Mouse (Mus musculus) layer of hippocampus, postnatal 25 days (tissue): ENCODE data around the gene Tob1. TPM values are rescaled to one million over a fixed set of nuclear protein-coding genes. Genes with fewer than 3 reads are reported as not detected.
A peak's percentile ranks its signal among the peaks of the same experiment; 100 is the strongest.

Experiments used
- DNase-seq, 2 experiments: peaks; one replicate each; pipeline ENCODE4 v3.0.0; 2022; ENCODE audit warnings: mixed read lengths in 2 of 2, low spot score in 1 of 2; ENCODE audit errors: extremely low spot score in 1 of 2
- total RNA-seq, 2 experiments: library from RNA; stranded (reverse); gene quantifications; 2 replicates each; pipeline ENCODE4 v1.2.3; 2021

The Tob1 gene
- total RNA-seq, 2 experiments from 2014 or later, result 41.8 to 42.4 TPM

DNA sequence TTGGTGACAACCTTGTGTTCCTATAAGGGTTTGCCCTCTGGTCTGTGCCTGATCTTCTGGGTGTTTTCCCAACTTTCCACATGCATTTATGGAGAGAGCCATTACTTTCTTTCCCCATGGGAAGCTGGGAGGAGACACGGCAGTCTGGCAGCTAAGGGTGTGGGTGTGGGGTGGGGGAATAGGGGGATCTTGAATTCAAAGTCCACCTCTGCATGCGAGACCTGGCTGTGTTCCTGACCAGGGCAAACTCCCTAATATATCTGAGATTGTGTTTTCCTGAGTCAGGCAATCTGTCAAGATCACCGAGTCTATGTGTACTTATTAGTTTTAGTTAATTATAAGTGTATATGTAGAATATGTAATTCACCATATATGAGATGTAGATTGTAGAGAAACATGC is 14.9 kb upstream of the Tob1 start:
- DNase-seq, result no peak

DNA sequence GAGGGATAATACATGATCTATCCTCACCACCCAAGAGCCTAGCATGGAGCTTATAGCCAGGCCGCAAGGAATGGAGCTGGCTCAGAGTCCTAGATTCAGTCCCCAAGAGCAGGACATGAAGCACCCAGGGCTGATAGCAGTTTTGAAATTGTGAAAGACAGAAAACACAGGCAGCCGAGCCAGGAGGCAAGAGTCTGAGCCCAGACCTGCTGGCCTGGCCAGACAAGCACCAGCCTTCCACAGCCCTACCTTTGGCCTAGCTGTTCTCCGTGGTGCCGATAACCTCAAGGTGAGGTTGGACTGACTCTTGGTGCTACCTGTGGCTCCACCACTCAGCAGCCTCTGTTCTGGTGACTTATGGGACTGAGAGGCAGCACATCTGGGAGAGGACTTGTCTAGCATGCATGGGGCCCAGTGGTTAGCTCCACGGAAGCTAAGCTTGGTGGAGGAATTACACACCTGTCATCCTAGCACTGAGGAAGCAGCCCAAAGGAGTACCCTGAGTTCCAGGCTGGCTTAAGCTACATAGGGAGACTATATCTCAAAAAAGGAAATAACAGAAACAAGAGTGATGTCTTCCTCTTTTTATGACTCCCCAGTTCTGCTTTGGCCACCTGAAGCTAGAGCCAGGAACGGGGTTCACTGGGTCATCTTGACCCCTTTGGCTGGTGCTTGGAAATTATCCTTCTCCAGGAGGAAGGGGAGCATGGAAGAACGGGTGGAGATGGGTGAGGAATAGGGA is 12.7 kb upstream of the Tob1 start:
- no peak for DNase-seq

DNA sequence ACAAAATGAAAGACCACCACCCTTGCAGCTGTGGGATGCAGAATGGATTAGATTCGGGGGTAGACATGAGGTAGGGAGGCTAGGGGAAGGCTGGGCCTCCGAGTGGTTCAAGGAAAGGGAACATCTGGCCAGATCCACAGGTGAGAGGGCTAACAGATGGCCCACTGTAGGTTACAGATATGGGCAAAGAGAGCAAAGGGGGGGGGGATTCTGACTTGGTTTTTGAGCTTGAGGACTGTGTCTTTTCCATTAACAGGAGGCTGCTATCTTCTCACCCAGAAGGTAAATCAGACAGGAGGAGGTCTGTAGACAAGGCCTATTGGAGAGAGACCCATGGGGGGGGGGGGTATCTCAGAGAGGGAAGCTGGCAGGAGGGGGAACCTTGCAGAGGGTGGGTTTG is 11.5 kb upstream of the Tob1 start:
- DNase-seq, result no peak

DNA sequence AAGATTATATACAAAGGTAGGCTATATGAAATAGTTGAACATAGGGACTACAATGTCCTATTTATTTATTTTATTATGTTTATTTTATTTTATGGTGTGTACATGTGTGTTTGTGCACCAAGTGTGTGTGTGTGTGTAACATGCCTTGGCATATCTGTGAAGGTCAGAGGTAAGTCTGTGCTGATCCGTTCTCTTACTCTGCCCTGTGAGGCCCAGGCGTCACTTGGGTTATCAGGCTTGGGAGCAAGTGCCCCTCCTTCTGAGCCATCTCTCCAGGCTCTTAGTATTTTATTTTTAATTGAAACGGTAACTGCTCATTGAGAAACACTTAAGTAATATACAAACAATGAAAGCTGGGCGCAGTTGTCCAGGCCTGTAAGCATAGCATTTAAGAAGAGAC is 10.8 kb upstream of the Tob1 start:
- no peak for DNase-seq

DNA sequence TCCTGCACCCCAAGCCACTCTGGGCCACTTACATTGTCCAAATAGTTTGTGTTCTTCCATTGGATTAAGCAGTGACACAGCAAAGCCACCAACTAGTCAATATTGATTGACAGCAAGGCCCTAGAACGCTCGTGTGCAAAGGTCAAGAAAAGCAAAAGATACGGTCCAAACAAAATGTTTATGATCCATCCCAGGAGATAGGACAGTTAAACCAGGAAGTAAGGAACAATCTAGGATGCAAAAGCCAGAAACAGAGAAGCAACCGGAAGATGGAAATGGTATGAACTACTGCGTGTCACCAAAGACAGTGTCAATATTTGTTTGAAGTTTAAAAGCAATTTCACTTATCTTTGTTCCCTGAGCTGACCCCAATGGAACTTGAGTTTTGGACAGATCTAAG is 9.1 kb upstream of the Tob1 start:
- DNase-seq, result no peak

DNA sequence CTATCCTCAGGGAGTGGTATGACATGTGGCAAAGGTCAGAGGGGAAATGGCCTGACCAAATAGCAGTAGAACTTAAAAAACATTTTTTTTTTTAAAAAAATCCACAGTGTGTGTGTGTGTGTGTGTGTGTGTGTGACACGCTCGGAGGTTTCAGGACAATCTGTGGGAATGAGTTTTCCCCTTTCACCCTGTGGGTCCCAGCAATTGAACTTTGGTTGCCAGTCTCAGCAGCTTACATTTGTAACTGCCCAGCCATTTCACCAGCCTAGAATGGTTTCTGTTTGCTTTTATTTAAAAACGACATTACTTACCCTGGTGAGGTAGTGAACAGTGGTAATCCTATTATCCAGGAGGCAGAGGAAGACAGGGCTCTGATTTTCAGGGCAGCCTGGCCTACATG is 8.2 kb upstream of the Tob1 start:
- DNase-seq, result no peak

DNA sequence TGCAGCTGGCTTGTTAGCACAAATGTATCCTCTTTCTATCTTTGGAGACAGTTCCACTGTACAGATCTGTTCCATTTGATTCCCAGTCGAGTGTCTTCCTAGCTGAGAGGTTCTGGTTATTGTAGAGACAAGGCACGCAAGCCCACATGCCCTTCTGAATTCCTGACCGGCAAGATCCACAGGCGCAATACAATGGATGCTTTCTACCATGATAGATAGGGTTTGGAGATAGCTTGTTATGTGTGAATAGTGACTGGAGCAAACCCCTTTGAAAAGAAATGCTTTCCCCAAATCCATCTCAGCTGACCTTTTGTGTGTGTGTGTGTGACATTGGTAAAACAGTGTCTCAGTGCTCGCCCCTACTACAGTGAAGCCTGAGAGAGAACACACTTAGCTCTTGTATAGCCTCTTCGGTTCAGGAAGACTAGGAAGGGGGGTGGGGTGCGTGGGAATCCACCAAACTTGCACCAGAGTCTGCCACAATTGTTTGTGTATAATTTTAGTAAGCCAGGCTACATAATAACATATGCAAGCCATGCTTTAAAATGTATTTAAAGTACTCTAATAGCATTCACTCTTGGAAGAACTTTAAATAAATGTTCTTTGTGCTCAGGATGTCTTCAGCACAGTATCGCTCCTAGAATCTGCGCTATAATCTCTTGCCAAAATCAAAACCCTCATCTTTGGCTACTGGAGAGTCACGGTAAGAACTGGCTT is 4.7 kb upstream of the Tob1 start:
- no peak for DNase-seq

DNA sequence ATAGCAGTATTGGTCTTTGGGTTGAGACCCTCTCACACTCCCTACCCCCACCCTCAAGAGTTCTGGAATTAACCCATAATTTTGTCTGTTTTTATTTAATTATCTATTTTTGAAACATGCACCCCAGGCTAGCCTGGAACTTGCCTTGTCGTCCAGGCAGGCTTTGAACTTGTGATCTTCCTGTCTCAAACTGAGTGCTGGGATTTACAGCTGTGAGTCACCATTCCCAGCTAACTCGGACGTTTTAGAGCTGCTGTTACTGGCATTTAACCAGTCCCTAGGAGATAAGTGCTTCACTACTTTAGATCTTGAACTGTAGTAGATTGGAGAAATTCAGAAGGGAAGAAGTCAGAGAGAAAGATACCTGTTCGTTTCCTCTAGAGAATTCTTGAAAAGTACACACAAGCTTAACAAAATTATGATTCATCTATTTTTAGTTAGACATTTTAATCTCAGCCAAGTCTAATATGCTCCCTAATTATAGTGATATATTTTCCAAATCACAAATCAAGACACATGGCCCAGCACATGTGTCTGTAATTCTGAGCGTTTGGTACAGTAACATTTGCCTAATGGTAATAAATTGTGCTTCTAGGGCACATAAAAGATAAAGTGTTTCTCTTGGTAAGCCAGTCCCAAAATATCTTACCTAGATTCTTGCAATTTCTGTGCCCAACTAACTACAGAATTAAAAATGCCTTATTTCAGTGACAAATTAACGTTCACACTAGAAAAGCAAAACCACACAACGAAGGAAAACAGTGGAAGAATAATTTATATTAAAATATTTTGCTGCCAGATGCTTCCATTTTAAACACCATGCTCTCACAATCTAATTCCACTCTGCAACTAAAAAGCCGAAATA is 2.2 kb upstream of the Tob1 start:
- DNase-seq, result no peak

DNA sequence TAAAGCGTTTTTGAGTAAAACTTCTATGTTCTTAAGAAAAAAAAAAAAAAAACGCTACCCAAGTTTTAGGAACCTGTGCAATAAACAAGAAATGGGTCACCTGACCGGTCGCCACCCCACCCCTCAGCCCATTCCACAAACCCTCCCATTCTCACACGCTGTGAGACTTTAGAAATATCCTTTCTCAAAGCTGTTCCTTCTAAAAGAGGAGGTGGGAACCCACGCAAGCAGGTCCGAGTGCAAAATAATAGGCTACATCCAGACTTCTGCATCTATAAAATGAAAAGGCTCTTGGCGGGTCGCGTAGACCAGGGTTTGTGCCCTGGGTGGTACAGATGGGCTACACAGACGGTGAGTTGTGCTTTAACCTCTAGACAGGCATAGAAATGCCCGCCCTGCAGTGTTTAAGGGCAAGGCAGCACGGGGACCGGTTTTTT is 1.5 kb upstream of the Tob1 start:
- peak in 1 of 2 experiments; percentile 48 for DNase-seq

DNA sequence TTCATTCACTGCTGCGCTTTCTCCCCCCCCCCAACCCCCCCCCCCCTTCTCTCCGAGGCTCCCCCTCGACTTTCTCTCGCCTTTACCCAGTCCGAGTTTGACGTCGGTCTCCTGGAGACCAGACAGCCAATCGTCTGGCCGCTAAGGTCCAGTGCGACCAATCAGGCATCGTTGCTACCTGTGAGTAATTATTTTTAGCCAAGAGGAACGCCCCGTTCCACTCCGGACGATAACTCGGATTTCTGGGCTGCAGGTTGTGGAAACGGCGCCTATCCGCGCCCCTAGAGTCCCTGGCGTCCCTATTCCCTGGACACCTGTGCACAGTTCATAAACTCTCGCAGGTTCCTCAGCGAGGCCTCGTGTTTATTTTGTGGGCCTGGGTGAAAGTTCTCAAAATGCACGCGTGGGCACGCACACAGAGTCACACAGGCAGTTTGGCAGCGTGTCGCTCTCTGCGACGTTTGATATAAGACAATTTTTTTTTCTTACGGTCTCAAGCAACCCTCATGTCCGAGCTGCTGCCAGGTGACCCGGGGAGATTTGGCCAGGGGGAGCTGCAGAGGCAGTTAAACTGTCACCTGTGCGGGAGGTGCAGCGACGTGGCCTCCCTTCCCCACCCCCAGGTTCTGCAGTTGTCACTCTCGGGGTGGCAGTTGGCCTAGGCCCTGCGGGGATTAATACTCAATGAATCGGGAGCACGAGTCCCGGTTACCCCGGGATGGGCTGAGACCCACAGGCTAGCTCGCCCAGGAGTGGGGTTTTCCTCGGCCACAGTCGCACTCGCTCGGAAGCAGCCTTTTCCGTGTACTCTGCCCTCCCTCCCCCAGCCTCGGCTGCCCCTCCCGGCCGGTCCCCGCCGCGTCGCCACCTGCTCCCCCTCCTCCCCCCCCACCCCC is 815 bp upstream of the Tob1 start:
- peak; percentile 61 to 76 for DNase-seq

DNA sequence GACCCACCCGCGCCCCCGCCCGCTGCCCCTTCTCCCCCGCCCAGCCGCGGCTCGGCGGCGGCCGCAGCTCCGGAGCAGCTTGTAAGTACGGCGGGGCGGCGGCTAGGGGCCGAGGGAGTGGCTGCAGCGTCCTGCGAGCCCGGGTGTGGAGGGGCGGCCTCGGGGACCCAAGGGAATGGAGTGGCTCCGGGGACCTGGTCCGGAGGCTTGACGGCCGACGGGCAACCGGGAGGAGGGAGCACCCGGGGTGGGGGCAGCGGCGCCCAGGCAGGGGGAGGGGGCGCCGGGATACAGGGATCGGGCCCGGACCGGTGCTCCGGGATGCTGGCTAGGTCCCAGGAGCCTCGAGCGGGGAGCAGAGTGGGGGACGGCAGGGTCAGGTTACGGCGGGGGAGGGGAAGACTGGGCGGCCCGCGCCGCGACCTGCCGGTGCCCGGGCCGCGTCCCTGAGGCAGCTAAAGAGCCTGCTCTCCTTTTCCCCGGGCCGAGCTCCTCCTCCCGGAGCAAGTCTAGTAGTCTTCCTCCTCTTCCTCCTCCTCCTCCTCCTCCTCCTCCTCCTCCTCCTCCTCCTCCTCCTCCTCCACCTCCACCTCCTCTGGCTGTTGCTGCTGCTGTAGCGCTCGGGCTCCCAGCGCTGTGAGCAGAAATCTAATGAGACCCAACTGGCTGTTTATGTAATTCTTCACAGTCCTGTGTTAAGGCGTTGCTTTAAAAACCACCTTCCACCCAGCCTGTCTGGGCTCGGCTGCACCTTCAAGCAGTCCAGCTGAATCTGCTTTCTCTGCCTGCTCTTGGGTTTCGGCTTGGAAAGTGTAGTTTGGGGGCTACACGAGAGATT is 616 bp downstream of the Tob1 start:
- DNase-seq, result peak; percentile 50 to 57

DNA sequence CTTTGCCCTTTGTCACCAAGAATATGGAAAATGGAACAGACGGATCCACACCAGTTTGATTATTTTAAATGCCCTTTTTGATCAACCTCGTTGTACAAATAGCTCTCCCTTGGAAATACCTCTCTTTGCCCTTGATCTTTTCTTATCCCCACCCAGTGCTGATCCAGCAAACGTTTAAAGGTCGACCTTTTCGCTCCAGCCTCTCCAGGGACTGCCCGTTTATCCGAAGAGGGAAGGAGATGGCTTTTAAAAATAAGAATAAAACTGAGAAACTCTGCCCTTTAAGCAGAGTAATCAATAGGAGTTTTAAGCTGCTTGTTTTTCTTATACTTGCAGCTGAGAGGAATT is 1.2 kb downstream of the Tob1 start:
- DNase-seq, result no peak

DNA sequence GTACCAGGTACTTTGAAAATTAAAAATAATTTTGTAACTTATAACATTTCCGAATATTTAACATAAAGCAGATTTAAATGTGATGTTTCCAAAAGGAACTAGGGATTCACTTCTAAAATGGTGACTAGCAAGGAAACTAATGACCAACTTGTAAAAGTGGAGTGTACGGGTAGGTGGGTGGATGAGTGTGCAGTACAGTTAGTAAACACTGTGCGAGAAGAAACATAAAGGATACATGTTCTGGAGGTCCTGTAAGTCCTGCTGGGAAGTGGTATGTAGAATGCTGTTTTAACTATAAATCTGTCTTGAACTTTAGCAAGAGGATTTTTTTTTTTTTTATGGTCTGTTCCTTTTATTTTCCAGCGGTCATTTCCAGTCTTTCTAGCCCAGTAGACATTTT is 1.7 kb downstream of the Tob1 start:
- no peak for DNase-seq

DNA sequence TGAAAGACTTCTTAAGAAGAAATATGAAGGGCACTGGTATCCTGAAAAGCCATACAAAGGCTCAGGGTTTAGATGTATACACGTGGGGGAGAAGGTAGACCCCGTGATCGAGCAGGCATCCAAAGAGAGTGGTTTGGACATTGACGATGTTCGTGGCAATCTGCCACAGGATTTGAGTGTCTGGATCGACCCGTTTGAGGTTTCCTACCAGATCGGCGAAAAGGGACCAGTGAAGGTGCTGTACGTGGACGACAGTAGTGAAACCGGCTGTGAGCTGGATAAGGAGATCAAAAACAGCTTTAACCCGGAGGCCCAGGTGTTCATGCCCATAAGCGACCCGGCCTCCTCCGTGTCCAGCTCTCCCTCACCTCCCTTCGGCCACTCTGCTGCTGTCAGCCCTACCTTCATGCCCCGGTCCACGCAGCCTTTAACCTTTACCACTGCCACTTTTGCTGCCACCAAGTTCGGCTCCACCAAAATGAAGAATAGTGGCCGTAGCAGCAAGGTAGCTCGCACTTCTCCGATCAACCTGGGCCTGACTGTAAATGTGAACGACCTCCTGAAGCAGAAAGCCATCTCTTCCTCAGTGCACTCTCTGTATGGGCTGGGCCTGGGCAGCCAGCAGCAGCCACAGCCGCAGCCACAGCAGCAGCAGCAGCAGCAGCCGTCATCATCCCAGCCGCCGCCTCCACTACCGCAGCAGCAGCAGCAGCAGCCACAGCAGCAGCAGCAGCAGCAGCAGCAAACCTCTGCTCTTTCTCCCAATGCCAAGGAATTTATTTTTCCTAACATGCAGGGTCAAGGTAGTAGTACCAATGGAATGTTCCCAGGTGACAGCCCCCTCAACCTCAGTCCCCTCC is 2.7 kb downstream of the Tob1 start:
- no peak for DNase-seq

DNA sequence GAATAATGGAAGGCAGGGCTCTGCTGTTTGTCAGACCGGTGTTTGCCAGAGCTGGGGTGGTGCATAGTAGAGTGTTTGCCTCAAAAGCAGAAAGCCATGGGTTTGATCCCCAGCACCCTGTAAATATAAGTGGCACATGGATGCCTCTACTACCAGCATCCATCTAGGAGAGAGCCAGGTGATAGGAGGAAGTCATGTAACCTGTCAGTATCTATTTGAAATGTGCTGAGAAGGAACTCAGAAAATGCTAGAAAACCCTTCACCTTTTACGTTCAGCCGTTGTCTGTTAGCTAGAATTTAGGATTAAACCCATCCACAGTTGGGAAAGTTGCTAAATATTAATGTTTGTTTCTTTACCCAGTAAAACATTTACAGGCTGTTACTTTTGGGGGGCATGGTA is 4.3 kb downstream of the Tob1 start:
- no peak for DNase-seq

DNA sequence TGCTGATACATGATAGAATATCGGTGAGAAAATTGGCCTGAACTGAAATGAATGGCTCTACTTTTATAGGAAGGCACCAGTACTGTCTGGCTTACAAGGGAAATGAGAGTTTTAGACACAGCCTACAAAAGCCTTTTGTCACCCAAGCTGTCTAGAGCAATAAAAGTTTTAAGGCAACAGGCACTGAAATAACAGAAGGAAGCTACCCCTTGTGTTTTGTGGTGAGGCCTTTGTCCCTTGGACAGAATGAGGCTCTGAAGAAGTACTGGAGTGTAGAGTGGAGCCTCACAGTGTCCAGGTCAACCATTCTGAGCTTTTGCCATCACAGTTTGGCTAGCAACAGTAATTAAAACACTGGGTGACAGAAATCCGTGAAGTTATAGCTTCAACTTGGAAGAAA is 5.0 kb downstream of the Tob1 start:
- no peak for DNase-seq

DNA sequence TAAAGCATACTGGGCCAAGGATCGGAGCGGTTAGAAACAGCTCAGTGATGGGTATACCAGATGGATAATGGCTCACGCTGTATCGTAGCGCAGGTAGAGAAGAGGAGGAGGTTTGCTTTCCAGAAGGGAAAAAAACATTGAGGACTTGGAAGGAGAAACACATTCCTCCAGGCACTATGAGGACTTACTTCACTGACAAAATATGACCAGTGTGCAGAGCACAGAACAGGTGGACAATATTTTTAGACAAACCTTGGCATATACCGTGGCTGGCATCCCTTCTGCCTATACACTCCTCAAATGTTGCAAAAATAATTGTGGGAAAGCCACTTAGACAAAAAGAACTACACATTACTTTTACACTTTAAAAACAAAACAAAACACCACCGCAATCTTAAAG is 10.0 kb downstream of the Tob1 start:
- no peak for DNase-seq

DNA sequence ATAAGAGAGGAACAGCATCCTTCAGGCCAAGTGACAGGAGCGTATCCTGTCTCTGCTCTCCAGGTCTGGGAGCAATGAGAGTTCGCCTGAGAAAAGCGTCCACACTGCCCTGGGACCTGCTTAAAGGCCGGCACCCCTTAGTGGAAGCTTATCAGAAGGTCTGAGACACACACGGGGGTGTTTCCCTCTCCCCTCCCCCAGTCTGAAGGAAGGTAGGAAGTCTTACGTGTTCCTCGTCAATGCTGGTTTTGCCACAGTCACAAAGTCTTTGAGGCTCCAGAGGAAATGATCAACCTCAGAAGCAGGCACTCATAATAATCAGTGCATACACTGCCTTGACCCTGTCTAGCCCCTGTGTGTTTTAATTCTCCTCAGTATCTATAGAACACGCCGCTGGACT is 12.3 kb downstream of the Tob1 start:
- DNase-seq, result no peak

DNA sequence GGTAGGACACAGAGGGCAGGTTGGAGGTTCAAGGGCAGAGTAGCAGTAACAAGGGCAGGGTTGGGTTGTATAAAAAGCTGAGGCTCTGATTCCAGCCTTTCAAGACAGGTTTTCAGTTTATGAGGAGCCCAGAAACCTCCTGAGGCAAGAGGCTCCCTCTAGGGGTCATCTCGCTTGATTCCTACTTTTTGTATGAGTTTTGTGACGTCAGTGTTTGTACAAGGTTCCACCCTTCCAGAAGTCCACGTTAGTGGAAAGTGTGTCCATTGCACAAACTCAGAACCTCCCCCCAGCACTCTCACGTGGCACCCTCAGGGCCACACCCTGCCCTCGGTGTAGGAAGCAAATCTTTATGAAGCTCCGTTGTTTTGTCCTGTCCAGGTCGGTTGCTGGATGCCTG is 14.7 kb downstream of the Tob1 start:
- DNase-seq, result no peak
